Mouse (Mus musculus): Measurements from ENCODE around the gene Myoz1.

DNA sequence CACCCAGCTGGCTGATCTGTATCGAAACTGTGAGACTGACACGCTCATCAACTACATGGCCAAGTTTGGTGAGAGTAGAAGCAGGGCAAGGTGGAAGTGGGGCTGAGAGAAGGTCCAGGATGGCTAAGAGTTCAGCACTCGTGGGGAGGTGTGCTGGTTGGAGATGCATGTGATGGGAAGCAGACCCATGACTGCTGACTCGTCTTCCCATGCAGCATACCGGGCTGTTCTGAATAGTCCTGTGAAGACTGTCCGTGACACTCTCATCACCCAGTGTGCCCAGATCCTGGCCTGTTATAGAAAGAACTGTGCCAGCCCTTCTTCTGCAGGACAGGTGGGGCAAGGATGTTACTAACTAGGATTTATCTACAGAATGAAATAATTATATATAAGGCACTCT, 35.4 kb upstream of the Myoz1 start:
- TF ChIP-seq CTCF (IDR thresholded peaks at IDR 0.05) (no peak), EP300 (IDR thresholded peaks at IDR 0.05; ENCODE audit: insufficient read depth, low read depth, low read length) (no peak), POLR2A (IDR thresholded peaks at IDR 0.05; ENCODE audit: insufficient read depth, low read depth, low read length) (no peak)

Data from heart, adult 2 months (tissue).